Comparison of ENCODE assay signal across 20 mouse cellular contexts in the genomic region with DNA sequence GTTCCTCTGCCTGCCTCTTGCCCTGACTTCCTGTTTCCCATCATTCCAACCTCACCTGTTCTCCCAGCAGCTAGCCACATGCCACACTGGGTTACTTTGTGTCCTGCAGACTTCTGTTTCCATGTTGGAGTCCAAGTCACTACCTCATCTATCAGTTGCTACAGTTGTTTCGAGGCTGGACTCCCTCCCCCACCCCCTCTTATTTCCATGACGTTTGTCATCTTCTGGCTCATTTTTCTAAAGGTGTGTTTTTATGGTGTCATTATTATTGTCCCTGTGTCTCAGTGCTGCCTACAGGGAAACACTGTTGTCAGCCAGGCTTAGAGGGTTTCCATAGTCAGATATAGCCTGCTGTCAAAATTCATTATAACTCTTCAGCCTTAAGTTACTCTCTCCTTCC.
DNase-seq lines count a peak whose midpoint lies in the region; ATAC-seq lines count a peak whose summit lies in the region.
"Had no signal": no experiment of that assay in that cellular context is flagged by ENCODE, and none has a peak within 500 bp of the region (broad histone marks: within the 10 kb centered on the region; RNA-seq: fewer than 3 reads in every experiment).

No protein-coding gene starts in this region.

- no peak overlapping the region for H3K4me3 ChIP-seq in embryonic facial prominence, embryonic 13.5 days
- H3K4me3 ChIP-seq in embryonic facial prominence, embryonic 10.5 days, result no peak overlapping the region
- H3K4me3 ChIP-seq in heart, embryonic 13.5 days, result no peak overlapping the region
- no peak overlapping the region for H3K4me3 ChIP-seq in hindbrain, embryonic 15.5 days
- no peak overlapping the region for H3K4me3 ChIP-seq in hindbrain, embryonic 10.5 days
- H3K4me3 ChIP-seq in midbrain, embryonic 10.5 days, result no peak overlapping the region
- H3K4me3 ChIP-seq: embryonic facial prominence, embryonic 12.5 days; forebrain, embryonic 12.5 days had no signal

- H3K4me2 ChIP-seq in embryonic facial prominence, embryonic 13.5 days, result no peak overlapping the region
- H3K4me2 ChIP-seq in heart, embryonic 13.5 days, result peak overlapping the region; percentile 39; the same call in 1 of the 2 replicates
- H3K4me2 ChIP-seq in hindbrain, embryonic 15.5 days, result no peak overlapping the region
- H3K4me2 ChIP-seq: embryonic facial prominence, embryonic 12.5 days; forebrain, embryonic 12.5 days had no signal

- H3K4me1 ChIP-seq in embryonic facial prominence, embryonic 13.5 days, result peaks cover 70% of the 10 kb centered on the region
- H3K4me1 ChIP-seq in embryonic facial prominence, embryonic 10.5 days, result peaks cover 75% of the 10 kb centered on the region
- H3K4me1 ChIP-seq in heart, embryonic 13.5 days, result peaks cover 64% of the 10 kb centered on the region
- H3K4me1 ChIP-seq in hindbrain, embryonic 15.5 days (replicated peaks), result peaks cover 10% of the 10 kb centered on the region; the same call in 1 of the 2 replicates
- H3K4me1 ChIP-seq in hindbrain, embryonic 10.5 days (replicated peaks), result peaks cover 36% of the 10 kb centered on the region
- H3K4me1 ChIP-seq in midbrain, embryonic 10.5 days, result peaks cover 8% of the 10 kb centered on the region

- peak overlapping the region; percentile 51; the same call in 1 of the 2 replicates for H3K27ac ChIP-seq in embryonic facial prominence, embryonic 13.5 days
- H3K27ac ChIP-seq in embryonic facial prominence, embryonic 10.5 days (replicated peaks), result no peak overlapping the region
- H3K27ac ChIP-seq in heart, embryonic 13.5 days (replicated peaks), result peak overlapping the region; percentile 79
- no peak overlapping the region for H3K27ac ChIP-seq in hindbrain, embryonic 15.5 days (replicated peaks)
- H3K27ac ChIP-seq in hindbrain, embryonic 10.5 days, result no peak overlapping the region
- H3K27ac ChIP-seq in midbrain, embryonic 10.5 days (replicated peaks), result no peak overlapping the region
- H3K27ac ChIP-seq: embryonic facial prominence, embryonic 12.5 days; forebrain, embryonic 12.5 days had no signal

- H3K27me3 ChIP-seq in embryonic facial prominence, embryonic 13.5 days, result no peaks in the 10 kb centered on the region
- H3K27me3 ChIP-seq in embryonic facial prominence, embryonic 10.5 days (replicated peaks; ENCODE audit: low read depth, poor library complexity, severe bottlenecking), result no peaks in the 10 kb centered on the region
- H3K27me3 ChIP-seq in heart, embryonic 13.5 days (replicated peaks), result no peaks in the 10 kb centered on the region
- no peaks in the 10 kb centered on the region for H3K27me3 ChIP-seq in hindbrain, embryonic 15.5 days
- H3K27me3 ChIP-seq in hindbrain, embryonic 10.5 days (ENCODE audit: insufficient read depth, poor library complexity, severe bottlenecking), result no peaks in the 10 kb centered on the region
- no peaks in the 10 kb centered on the region for H3K27me3 ChIP-seq in midbrain, embryonic 10.5 days (ENCODE audit: low read depth, poor library complexity, severe bottlenecking)
- H3K27me3 ChIP-seq: embryonic facial prominence, embryonic 12.5 days; forebrain, embryonic 12.5 days had no signal

- ATAC-seq in embryonic facial prominence, embryonic 13.5 days (ENCODE audit: insufficient number of reproducible peaks, insufficient read depth, low FRiP score, low TSS enrichment, low read depth), result no peak
- no peak for ATAC-seq in heart, embryonic 13.5 days (ENCODE audit: extremely low read depth, insufficient number of reproducible peaks, low FRiP score, low TSS enrichment)
- 0 out of 2 replicates have a peak, but pooled peaks have one; percentile 9 for ATAC-seq in hindbrain, embryonic 15.5 days (ENCODE audit: low FRiP score, low read depth)
- peak; percentile 34 for ATAC-seq in CD4-positive, CD25-positive, alpha-beta regulatory T cell, adult 4 months
- ATAC-seq: forebrain, embryonic 16.5 days; hindbrain, embryonic 16.5 days had no signal

- H3K9me3 ChIP-seq in embryonic facial prominence, embryonic 13.5 days, result no peaks in the 10 kb centered on the region
- no peaks in the 10 kb centered on the region for H3K9me3 ChIP-seq in embryonic facial prominence, embryonic 10.5 days
- no peaks in the 10 kb centered on the region for H3K9me3 ChIP-seq in heart, embryonic 13.5 days
- no peaks in the 10 kb centered on the region for H3K9me3 ChIP-seq in hindbrain, embryonic 15.5 days
- no peaks in the 10 kb centered on the region for H3K9me3 ChIP-seq in hindbrain, embryonic 10.5 days
- H3K9me3 ChIP-seq in midbrain, embryonic 10.5 days (replicated peaks), result no peaks in the 10 kb centered on the region
- H3K9me3 ChIP-seq: embryonic facial prominence, embryonic 12.5 days; forebrain, embryonic 12.5 days had no signal

- intact Hi-C loops in heart, postnatal 25 days (cut with DNase I), result no loop called here

- H3K36me3 ChIP-seq in embryonic facial prominence, embryonic 13.5 days, result peaks cover 7% of the 10 kb centered on the region
- peaks cover 27% of the 10 kb centered on the region for H3K36me3 ChIP-seq in embryonic facial prominence, embryonic 10.5 days (replicated peaks)
- peaks cover 13% of the 10 kb centered on the region for H3K36me3 ChIP-seq in heart, embryonic 13.5 days
- H3K36me3 ChIP-seq in hindbrain, embryonic 15.5 days, result 0 out of 2 replicates have a peak, but pooled peaks cover 4% of the 10 kb centered on the region
- peaks cover 13% of the 10 kb centered on the region for H3K36me3 ChIP-seq in hindbrain, embryonic 10.5 days
- H3K36me3 ChIP-seq in midbrain, embryonic 10.5 days, result peaks cover 11% of the 10 kb centered on the region; the same call in 1 of the 2 replicates
- H3K36me3 ChIP-seq: forebrain, embryonic 12.5 days had no signal

- WGBS in embryonic facial prominence, embryonic 13.5 days, result 60% methylated on average over 2 of the region's 2 CpGs
- WGBS in embryonic facial prominence, embryonic 10.5 days, result 67% methylated on average over 2 of the region's 2 CpGs
- 36% methylated on average over 2 of the region's 2 CpGs for WGBS in heart, embryonic 13.5 days
- WGBS in hindbrain, embryonic 15.5 days, result 58% methylated on average over 2 of the region's 2 CpGs
- WGBS in hindbrain, embryonic 10.5 days, result 78% methylated on average over 2 of the region's 2 CpGs
- WGBS in midbrain, embryonic 10.5 days, result 82% methylated on average over 2 of the region's 2 CpGs

- no peak overlapping the region for H3K9ac ChIP-seq in embryonic facial prominence, embryonic 13.5 days
- H3K9ac ChIP-seq in heart, embryonic 13.5 days, result no peak overlapping the region
- H3K9ac ChIP-seq in hindbrain, embryonic 15.5 days, result no peak overlapping the region
- H3K9ac ChIP-seq: embryonic facial prominence, embryonic 12.5 days; forebrain, embryonic 12.5 days had no signal

- no peak for DNase-seq in embryonic facial prominence, embryonic 10.5 days (ENCODE audit: low spot score)
- no peak for DNase-seq in heart, postnatal 25 days (ENCODE audit: low spot score)
- no peak for DNase-seq in hindbrain, embryonic 10.5 days (ENCODE audit: low spot score)
- no peak for DNase-seq in midbrain, embryonic 10.5 days (ENCODE audit: low spot score)
- DNase-seq: adrenal gland, adult 8-10 months; adrenal gland, postnatal 36 days; B cell, adult 2 months; cerebellum, adult 2 months; cerebellum, postnatal 10 days; embryo, embryonic 11 days; gastrocnemius, postnatal 10 days; kidney, adult 11 months had no signal

Comparison
In these comparisons a context has a peak if more than half of its experiments do, and no peak if none do; other contexts are left out.
1. H3K27ac ChIP-seq: peak in embryonic facial prominence, embryonic 13.5 days (single experiment) and heart, embryonic 13.5 days (single experiment); none in embryonic facial prominence, embryonic 10.5 days (single experiment), hindbrain, embryonic 15.5 days (single experiment), hindbrain, embryonic 10.5 days (single experiment) and midbrain, embryonic 10.5 days (single experiment).
2. ATAC-seq: peak in hindbrain, embryonic 15.5 days (single experiment) and CD4-positive, CD25-positive, alpha-beta regulatory T cell, adult 4 months (single experiment); none in embryonic facial prominence, embryonic 13.5 days (single experiment) and heart, embryonic 13.5 days (single experiment).